12 mouse cellular contexts compared by ENCODE assay signal in genomic region chr8:120343582-120343981, GRCm38 (mm10).
DNase-seq lines count a peak whose midpoint lies in the region; ATAC-seq and TF ChIP-seq lines count a peak whose summit lies in the region.
"Had no signal": no experiment of that assay in that cellular context is flagged by ENCODE, and none has a peak within 500 bp of the region (broad histone marks: within the 10 kb centered on the region; RNA-seq: fewer than 3 reads in every experiment).

No protein-coding gene starts in this region.

- H3K27ac ChIP-seq in MEL (ENCODE audit: control insufficient read depth, low read depth, low read length): peak overlapping the region; percentile 88
- peak overlapping the region; percentile 78 for H3K27ac ChIP-seq in hindbrain, embryonic 12.5 days
- H3K27ac ChIP-seq in midbrain, embryonic 11.5 days (ENCODE audit: low read depth, low read length): no peak overlapping the region
- no peak overlapping the region for H3K27ac ChIP-seq in kidney, embryonic 16.5 days (ENCODE audit: low read length)

- TF ChIP-seq RAD21 in MEL (IDR thresholded peaks at IDR 0.05; ENCODE audit: low read depth, low read length): no peak

- no peak; a peak in 1 of 4 replicates for TF ChIP-seq POLR2A in MEL (IDR thresholded peaks at IDR 0.05; ENCODE audit: control insufficient read depth in 1 of 2, insufficient read depth in 1 of 2, low read depth in 1 of 2, low read length in 2 of 2, poor library complexity in 1 of 2)

- TF ChIP-seq CTCF in MEL (IDR thresholded peaks at IDR 0.05 in 2 of 3, conservative IDR thresholded peaks at IDR 0.05 in 1 of 3; ENCODE audit: control insufficient read depth in 1 of 3, insufficient read depth in 1 of 3, low read depth in 2 of 3, low read length in 3 of 3, poor library complexity in 1 of 3, severe bottlenecking in 1 of 3): no peak

- 42% methylated on average over 12 of the region's 12 CpGs for WGBS in hindbrain, embryonic 12.5 days
- WGBS in midbrain, embryonic 11.5 days: 91% methylated on average over 12 of the region's 12 CpGs
- 60% methylated on average over 12 of the region's 12 CpGs for WGBS in kidney, embryonic 16.5 days

- peak; percentile 76 for DNase-seq in MEL (ENCODE audit: low read depth, low spot score)
- DNase-seq in midbrain, embryonic 11.5 days (ENCODE audit: low spot score, missing footprints): no peak
- no peak for DNase-seq in frontal cortex, postnatal 14 days (ENCODE audit: low spot score in 2 of 2)
- no peak for DNase-seq in natural killer cell, adult 2 months (ENCODE audit: low spot score in 2 of 2)
- no peak for DNase-seq in gastrocnemius, postnatal 14 days
- DNase-seq: heart, adult 11 months; kidney, postnatal 10 days had no signal

- peak overlapping the region; percentile 69 for H3K9ac ChIP-seq in MEL (ENCODE audit: control insufficient read depth, low read depth, low read length, poor library complexity, severe bottlenecking)
- no peak overlapping the region for H3K9ac ChIP-seq in hindbrain, embryonic 12.5 days
- H3K9ac ChIP-seq in midbrain, embryonic 11.5 days (ENCODE audit: low read length): peak overlapping the region; percentile 9; the same call in 1 of the 2 replicates
- H3K9ac ChIP-seq in kidney, embryonic 16.5 days (replicated peaks; ENCODE audit: low read length): no peak overlapping the region
- H3K9ac ChIP-seq: limb, embryonic 12.5 days had no signal

- H3K36me3 ChIP-seq in MEL (ENCODE audit: control insufficient read depth in 1 of 2, insufficient read depth in 2 of 2, low read length in 2 of 2): peaks cover 0 to 12% of the 10 kb centered on the region in 2 experiments; a peak in 2 of 4 replicates
- no peaks in the 10 kb centered on the region for H3K36me3 ChIP-seq in hindbrain, embryonic 12.5 days
- H3K36me3 ChIP-seq in midbrain, embryonic 11.5 days (ENCODE audit: control insufficient read depth, insufficient read depth, low read length): no peaks in the 10 kb centered on the region
- no peaks in the 10 kb centered on the region for H3K36me3 ChIP-seq in kidney, embryonic 16.5 days (ENCODE audit: insufficient read depth, low read length)
- H3K36me3 ChIP-seq: limb, embryonic 12.5 days had no signal

- H3K27me3 ChIP-seq in MEL (ENCODE audit: control insufficient read depth in 1 of 2, insufficient read depth in 2 of 2, low read length in 2 of 2): no peaks in the 10 kb centered on the region
- H3K27me3 ChIP-seq in hindbrain, embryonic 12.5 days: no peaks in the 10 kb centered on the region
- no peaks in the 10 kb centered on the region; the same call in 1 of the 2 replicates for H3K27me3 ChIP-seq in midbrain, embryonic 11.5 days (ENCODE audit: control insufficient read depth, insufficient read depth, low read length)
- H3K27me3 ChIP-seq in kidney, embryonic 16.5 days (ENCODE audit: insufficient read depth, low read length): no peaks in the 10 kb centered on the region
- H3K27me3 ChIP-seq: Patski had no signal

- intact Hi-C loops in gastrocnemius, postnatal 14 days (cut with DNase I; ENCODE audit: low total_unique reads): no loop called here

- H3K9me3 ChIP-seq in MEL (replicated peaks; ENCODE audit: insufficient read depth, low read length): no peaks in the 10 kb centered on the region
- no peaks in the 10 kb centered on the region for H3K9me3 ChIP-seq in hindbrain, embryonic 12.5 days (replicated peaks)
- no peaks in the 10 kb centered on the region for H3K9me3 ChIP-seq in midbrain, embryonic 11.5 days (ENCODE audit: control insufficient read depth, low read length)
- H3K9me3 ChIP-seq in kidney, embryonic 16.5 days (ENCODE audit: low read length): no peaks in the 10 kb centered on the region
- H3K9me3 ChIP-seq: limb, embryonic 12.5 days had no signal

- H3K4me3 ChIP-seq in MEL (ENCODE audit: control insufficient read depth in 1 of 2, insufficient read depth in 1 of 2, low read depth in 2 of 2, low read length in 2 of 2): peak overlapping the region; percentile 22 to 45
- no peak overlapping the region for H3K4me3 ChIP-seq in hindbrain, embryonic 12.5 days
- H3K4me3 ChIP-seq in midbrain, embryonic 11.5 days (ENCODE audit: low read depth, low read length): no peak overlapping the region
- H3K4me3 ChIP-seq in kidney, embryonic 16.5 days (ENCODE audit: low read length): no peak overlapping the region
- H3K4me3 ChIP-seq: limb, embryonic 12.5 days had no signal

- H3K4me2 ChIP-seq in hindbrain, embryonic 12.5 days (replicated peaks): no peak overlapping the region
- H3K4me2 ChIP-seq in midbrain, embryonic 11.5 days: no peak overlapping the region
- no peak overlapping the region for H3K4me2 ChIP-seq in kidney, embryonic 16.5 days (replicated peaks; ENCODE audit: low read depth, low read length)
- H3K4me2 ChIP-seq: limb, embryonic 12.5 days had no signal

- peak; percentile 40 for ATAC-seq in common myeloid progenitor, adult 5-6 weeks (replicated peaks; ENCODE audit: low read depth, poor library complexity, severe bottlenecking)
- ATAC-seq in hindbrain, embryonic 12.5 days (ENCODE audit: low FRiP score): no peak
- no peak for ATAC-seq in midbrain, embryonic 11.5 days (ENCODE audit: low FRiP score)
- ATAC-seq in kidney, embryonic 16.5 days (ENCODE audit: low FRiP score, low TSS enrichment): no peak
- ATAC-seq: Patski had no signal

- peak; percentile 79 to 95; a peak in 3 of 4 replicates for TF ChIP-seq EP300 in MEL (IDR thresholded peaks at IDR 0.05; ENCODE audit: low read depth in 1 of 2, low read length in 2 of 2)

- peaks cover 12 to 31% of the 10 kb centered on the region in 2 experiments for H3K4me1 ChIP-seq in MEL (ENCODE audit: control insufficient read depth in 1 of 2, insufficient read depth in 2 of 2, low read length in 2 of 2)
- H3K4me1 ChIP-seq in hindbrain, embryonic 12.5 days: peaks cover 86% of the 10 kb centered on the region
- peaks cover 43% of the 10 kb centered on the region for H3K4me1 ChIP-seq in midbrain, embryonic 11.5 days (ENCODE audit: control insufficient read depth, insufficient read depth, low read length)
- peaks cover 62% of the 10 kb centered on the region for H3K4me1 ChIP-seq in kidney, embryonic 16.5 days (ENCODE audit: insufficient read depth, low read length)

- no peaks in the 10 kb centered on the region; the same call in 1 of the 2 replicates for H3K79me2 ChIP-seq in MEL (ENCODE audit: control insufficient read depth, insufficient read depth, low read length, poor library complexity)

TF ChIP-seq in MEL, 35 proteins besides CTCF, POLR2A, EP300 and RAD21:
- TF ChIP-seq POLR2AphosphoS2 (IDR thresholded peaks at IDR 0.05; ENCODE audit: low read length) (peak; percentile 58), NELFE (IDR thresholded peaks at IDR 0.05; ENCODE audit: low read depth, low read length) (no peak; the same call in 1 of the 2 replicates), MAX (IDR thresholded peaks at IDR 0.05; ENCODE audit: low read length) (peak; percentile 10; the same call in 1 of the 2 replicates), ETS1 (IDR thresholded peaks at IDR 0.05; ENCODE audit: low read depth, low read length) (peak; percentile 81), MXI1 (IDR thresholded peaks at IDR 0.05; ENCODE audit: low read depth, low read length) (peak; percentile 72; the same call in 1 of the 2 replicates), NRF1 (IDR thresholded peaks at IDR 0.05; ENCODE audit: insufficient read depth, low read depth, low read length, poor library complexity, severe bottlenecking) (no peak), TCF12 (IDR thresholded peaks at IDR 0.05; ENCODE audit: low read depth, low read length) (peak; percentile 81), MEF2A (IDR thresholded peaks at IDR 0.05; ENCODE audit: extremely low read depth, insufficient replicate concordance, low read depth, low read length, poor library complexity, severe bottlenecking) (peak; percentile 95), SIN3A (IDR thresholded peaks at IDR 0.05; ENCODE audit: low read length) (peak; percentile 91), ELF1 (IDR thresholded peaks at IDR 0.05; ENCODE audit: low read depth, low read length) (no peak), BHLHE40 (IDR thresholded peaks at IDR 0.05; ENCODE audit: borderline replicate concordance, low read depth, low read length) (no peak), POLR2AphosphoS5 (IDR thresholded peaks at IDR 0.05; ENCODE audit: borderline replicate concordance, low read depth, low read length) (no peak), CHD1 (IDR thresholded peaks at IDR 0.05; ENCODE audit: low read depth, low read length) (no peak), E2F4 (IDR thresholded peaks at IDR 0.05; ENCODE audit: borderline replicate concordance, low read depth, low read length) (no peak), USF2 (IDR thresholded peaks at IDR 0.05; ENCODE audit: borderline replicate concordance in 1 of 2, insufficient read depth in 1 of 2, low read depth in 1 of 2, low read length in 2 of 2) (no peak), TBP (IDR thresholded peaks at IDR 0.05; ENCODE audit: low read depth, low read length) (0 out of 2 replicates have a peak, but pooled peaks have one; percentile 11), MYB (IDR thresholded peaks at IDR 0.05; ENCODE audit: low read depth, low read length) (peak; percentile 99), ZNF384 (IDR thresholded peaks at IDR 0.05; ENCODE audit: low read depth, low read length) (peak; percentile 60; the same call in 1 of the 2 replicates), MAFK (IDR thresholded peaks at IDR 0.05; ENCODE audit: borderline replicate concordance, low read depth, low read length) (no peak), UBTF (IDR thresholded peaks at IDR 0.05; ENCODE audit: borderline replicate concordance, insufficient read depth, low read depth, low read length) (no peak)

Comparison
In these comparisons a context has a peak if more than half of its experiments do, and no peak if none do; other contexts are left out.
1. H3K27ac ChIP-seq: peak in MEL (single experiment) and hindbrain, embryonic 12.5 days (single experiment); none in midbrain, embryonic 11.5 days (single experiment) and kidney, embryonic 16.5 days (single experiment).
2. H3K4me3 ChIP-seq: peak in MEL (2 of 2); none in hindbrain, embryonic 12.5 days (single experiment), midbrain, embryonic 11.5 days (single experiment) and kidney, embryonic 16.5 days (single experiment).
3. H3K9ac ChIP-seq: peak in MEL (single experiment) and midbrain, embryonic 11.5 days (single experiment); none in hindbrain, embryonic 12.5 days (single experiment) and kidney, embryonic 16.5 days (single experiment).